Mouse (Mus musculus): Measurements from ENCODE around the gene Smug1.

Smug1 gene

DNA sequence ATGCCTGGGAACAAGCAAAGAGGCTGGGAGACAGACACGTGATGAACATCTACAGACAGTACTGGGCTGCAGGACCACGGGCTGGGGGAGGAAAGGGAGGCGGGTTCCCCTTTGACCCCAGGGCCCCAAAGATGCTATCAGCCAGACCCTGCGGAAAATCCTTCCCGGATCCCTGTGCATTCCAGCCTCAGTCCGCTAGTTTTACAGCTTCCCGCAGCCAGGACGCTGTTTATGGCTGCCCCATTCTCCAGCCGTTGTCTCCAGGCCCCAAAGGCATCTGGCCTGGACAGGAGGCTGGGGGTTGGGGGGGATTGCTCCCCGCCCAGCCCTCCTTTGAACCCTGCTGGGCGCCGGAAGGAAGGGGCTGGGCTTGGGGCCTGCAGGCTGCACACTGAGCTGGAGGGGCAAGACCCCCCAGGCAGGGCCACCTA lies 10.7 kb upstream of the Smug1 start:
- DNase-seq (ENCODE audit: low read depth, low spot score), result peak; percentile 71

DNA sequence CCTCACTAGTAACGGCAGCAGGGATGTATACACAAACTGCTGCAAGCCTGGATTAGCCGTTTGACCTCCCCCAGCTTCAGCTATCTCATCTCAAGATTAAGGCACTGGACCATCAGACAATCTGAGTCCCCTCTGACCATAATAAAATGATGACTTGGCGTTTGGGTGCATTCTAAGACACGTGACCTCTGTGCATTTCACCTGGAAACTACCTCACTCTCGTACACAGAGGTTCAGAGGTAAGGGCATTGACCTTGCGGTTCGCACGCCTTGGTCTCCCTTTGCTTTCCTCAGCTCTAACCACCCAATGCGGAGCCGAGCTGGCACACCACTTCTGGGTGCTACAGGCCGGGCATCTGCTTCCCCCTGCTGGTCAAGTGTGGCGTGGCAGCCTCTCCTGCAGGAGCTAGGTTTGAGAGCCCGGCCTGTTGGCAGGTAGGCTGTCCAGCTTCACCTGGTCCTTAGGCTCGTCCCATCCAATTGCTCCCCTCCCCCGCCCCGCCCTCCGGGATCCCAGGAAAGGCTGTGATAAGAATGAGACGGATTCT lies 10.1 kb upstream of the Smug1 start:
- peak; percentile 85 for DNase-seq (ENCODE audit: low read depth, low spot score)

DNA sequence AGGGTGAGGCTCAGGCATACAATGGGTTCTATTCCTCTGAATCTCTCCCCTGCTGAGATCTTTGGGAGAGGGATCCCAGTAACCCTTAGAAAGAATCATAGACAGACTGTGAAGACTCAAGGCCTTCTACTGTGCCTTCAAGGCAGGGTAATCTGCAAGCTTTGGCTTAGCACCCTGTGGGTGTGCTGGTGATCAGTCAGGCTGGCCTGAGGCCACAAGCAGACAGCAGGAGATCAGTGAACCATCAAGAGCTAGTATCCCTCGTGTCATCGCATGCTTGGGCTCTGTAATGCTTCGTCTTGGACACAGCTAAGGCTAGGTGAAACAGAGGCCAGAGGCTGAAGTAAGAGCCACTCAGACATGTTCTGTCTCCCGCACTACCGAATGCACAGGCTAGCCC lies 6.4 kb upstream of the Smug1 start:
- no peak for DNase-seq (ENCODE audit: low read depth, low spot score)

DNA sequence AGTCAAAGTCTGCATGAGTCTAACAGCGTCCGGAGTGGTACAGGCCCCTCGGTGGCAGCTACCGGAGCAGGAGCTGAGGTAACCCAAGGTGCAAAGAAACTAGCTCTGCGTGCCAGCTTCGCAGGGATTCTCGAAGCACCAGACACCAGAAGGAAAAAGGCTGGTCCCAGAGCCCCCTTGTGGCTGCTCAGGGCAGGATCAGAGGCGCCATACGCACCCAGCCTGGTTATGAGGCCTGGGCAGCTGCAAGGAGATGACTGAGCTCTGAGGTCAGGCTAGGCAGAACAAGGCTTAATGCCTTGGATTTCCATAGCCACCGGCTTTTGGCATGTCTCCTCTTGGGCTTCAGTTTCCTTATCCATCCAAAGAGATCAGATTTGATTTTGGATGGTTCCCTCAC lies 5.6 kb upstream of the Smug1 start:
- DNase-seq (ENCODE audit: low read depth, low spot score), result peak; percentile 65

DNA sequence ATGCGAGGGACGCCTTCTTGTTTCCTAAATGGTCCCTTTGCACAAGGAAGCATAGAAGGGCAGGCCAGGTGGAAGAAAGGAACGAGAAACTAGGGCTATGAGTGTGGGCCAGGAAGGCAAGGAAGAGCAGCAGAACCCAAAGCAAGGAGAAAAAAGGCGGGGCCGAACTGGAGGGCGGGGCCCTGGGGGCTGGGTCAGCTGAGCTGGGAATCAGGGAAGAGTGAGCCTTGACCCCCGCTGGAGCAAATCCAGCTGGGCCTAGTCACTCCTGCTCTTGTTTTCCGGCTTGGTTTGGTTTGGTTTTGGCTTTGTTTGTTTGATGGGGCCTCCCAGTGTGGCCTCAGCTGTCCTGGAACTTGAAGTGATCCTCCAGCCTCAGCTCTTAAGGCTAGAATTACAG lies 4.4 kb upstream of the Smug1 start:
- peak; percentile 71 for DNase-seq (ENCODE audit: low read depth, low spot score)

DNA sequence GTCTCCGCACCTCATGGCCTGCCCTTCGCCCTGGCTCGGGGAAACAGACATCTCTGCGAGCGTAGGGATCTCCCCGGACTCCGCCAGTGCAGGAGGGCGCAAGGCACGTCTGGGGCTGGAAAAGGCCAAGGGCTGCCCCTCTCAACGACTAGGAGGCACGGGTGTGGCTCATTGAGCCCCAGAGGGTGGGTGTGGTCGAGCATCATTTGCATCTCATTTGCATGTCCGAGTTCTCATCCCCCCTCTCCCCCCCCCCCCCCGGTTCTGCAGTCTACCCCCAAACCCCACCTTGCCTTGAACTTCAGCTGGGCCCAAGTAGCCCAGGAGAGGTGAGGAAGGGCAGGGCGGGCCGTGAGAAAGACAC lies 3.4 kb upstream of the Smug1 start:
- DNase-seq (ENCODE audit: low read depth, low spot score), result no peak

DNA sequence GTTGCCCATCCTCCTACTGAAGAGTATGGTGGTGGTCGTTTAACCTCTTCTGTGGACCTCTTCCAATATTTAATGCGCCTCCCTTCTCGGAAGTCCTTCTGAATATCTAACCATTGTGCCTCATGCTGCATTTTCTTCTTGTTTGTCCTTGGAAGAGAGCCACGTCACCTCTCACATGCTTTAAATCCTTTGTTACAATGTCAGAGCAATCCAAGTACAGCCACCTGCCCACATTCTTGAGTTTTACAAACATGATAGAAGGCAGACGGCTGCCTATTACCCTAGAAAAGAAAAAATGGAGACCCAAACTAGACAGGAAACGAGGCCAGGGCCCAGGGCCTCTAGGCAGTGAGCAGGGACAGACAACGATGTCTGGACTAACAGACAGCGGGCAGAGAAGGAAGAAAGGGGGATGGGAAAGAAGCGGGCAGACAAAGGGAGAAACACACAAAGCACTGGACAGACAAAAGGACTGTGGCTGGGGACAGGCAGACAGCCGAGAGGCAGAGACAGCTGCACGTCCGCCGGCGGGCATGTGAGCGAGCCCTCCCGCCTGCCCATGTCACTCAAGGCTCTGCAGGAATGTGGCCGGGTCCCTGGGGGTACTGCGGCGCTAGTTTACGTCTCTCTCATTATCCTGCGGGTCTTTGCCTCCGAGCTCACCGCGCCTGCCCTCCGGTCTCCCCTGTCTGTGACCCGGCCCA lies 2.9 kb upstream of the Smug1 start:
- no peak for DNase-seq (ENCODE audit: low read depth, low spot score)

DNA sequence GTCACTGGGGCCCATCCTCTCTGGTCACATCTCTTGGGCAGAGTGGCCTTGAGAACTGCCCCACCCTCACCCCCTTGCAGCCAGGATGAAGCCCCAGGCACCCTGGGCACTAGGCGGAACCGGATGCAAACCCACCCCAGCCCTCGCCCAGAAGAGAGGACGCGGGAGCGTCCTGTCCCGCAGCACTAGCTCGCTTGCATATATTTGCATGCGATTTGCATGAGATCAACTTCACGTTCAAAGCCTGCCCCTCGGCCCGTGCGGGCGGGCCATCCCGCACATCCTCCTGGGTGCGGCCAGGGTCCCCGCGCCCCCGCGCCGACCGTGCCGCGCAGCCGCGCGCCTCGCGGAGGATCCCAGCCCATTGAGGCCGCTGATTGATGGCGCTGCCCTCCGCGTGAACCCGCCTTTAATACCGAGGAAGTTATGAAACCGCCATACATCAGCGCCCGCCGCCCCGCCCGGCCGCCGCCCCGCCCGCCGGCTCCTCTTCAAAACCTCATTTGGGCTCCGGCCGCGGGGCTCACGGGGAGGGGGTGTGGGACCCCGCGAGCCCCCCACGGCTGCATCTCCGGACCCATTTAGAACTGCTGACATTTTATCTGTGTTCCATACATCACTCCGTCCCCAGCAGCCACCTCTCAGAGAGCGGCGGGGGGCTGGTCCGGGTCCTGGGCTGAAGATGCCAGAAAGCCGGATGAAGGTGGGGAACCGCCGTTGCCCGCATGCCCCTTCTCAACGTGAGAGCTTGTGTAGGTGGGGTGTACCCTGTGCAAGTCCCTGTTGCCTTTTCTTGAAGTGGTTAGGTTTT lies 2.1 kb upstream of the Smug1 start:
- no peak for DNase-seq (ENCODE audit: low read depth, low spot score)

DNA sequence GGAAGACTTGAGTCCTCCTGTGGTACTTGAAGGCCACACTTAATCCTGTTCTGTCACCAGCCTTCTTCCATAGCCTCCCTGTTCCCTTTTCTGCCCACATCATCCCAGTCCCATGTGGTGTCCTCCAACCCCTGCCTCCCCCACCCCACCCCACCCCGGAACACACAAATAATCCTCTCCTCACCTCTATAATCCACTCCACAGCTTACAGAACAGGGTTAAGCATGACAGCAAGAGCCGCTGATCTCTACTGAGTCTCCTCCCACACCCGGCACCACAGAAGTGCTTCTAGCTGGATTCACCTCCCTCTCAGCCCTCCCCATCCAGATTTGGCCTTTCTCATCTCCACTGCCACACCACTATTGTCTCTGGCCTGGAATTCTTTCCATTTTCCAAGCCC lies 894 bp upstream of the Smug1 start:
- DNase-seq (ENCODE audit: low read depth, low spot score), result no peak

DNA sequence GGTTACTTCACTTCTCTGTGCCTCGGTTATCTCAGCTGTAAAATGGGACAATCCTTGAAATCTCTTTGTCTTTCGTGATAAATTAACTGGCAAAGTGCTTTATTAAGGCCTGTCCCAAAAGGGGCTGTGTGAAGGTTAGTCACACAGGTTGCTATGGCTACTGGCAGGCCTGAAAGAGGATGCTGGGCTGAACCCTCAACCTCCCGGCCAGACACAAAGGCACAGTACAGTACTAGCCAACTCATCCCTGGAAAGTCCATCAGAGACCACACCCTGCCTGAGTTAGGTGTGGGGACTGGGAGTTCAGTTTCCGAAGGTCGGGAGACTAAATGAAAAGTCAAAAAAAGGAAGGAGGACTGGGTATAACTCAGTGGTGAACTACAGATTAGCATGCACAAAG lies 968 bp downstream of the Smug1 start:
- peak; percentile 47 for DNase-seq (ENCODE audit: low read depth, low spot score)

DNA sequence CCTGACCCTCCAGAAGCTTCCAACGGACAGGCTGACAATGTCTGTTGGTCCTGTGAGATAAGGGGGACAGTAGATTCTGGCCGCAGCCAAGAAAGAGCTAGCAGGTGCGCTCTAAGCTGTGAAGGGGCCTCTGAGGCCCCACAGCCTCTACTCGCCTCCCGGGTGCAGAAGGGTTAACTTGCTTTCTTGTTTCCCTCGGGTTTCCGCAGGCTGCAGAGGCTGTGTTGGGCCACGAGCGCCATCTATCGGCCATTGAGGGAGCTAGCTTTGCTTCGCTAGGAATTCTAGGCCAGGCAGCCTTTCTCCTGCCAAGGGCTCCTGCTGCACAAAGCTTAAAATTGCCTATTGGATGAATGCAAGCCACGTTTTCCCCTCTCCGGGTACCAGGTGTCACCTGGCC lies 1.5 kb downstream of the Smug1 start:
- peak; percentile 92 for DNase-seq (ENCODE audit: low read depth, low spot score)

DNA sequence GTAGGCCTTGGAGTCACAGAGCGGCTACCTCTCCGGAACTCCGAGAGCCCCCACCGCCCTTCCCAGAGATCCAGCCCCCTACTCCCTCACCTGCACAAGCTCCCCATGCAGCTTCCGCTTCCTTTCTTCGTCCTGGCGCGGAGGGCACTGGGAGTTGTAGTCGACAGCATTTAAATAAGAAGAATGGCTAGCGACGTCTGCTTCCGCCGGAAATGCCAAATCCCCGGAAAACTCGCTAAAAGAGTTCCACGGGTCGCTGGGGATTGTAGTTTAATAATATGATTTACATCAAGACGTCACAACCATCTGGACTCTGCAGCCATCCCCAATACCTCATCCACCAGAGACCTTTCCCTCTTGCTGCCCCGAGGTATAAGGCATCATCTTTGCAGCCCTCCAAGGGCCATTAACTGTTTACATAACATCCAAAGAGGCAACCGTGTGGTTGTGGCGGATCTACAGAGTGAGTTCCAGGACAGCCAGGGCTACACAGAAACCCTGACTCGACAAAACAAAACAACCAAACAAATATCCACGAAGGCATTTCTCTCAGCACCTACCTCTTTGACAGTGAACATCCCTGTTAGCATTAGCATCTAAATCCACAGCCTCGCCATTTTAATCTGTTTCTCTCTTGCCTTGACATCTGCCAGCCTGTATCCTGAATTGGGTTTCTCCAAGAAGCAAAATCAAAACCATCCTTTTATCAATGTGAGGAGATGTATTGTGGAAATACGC lies 3.5 kb downstream of the Smug1 start:
- DNase-seq (ENCODE audit: low read depth, low spot score), result peak; percentile 98

DNA sequence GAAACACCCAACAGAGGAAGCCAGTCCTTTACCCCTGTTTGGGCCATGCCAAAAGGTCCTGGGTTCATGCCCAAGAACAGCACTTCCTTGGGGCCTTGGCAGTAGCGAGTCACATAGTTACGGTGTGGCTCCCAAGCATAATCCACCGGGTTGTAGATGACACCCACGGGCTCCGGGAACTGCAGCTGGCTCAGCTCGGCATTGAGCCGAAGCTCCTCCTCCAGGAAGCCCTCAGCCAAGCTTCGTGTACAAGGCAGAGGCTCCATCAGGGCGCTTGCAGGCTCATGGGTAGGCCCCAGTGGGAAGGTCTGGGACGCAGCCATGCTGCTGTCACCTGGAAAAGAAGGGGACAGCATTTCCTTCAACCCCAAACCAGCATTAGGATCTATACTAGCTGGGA lies 9.3 kb downstream of the Smug1 start:
- DNase-seq (ENCODE audit: low read depth, low spot score), result no peak

DNA sequence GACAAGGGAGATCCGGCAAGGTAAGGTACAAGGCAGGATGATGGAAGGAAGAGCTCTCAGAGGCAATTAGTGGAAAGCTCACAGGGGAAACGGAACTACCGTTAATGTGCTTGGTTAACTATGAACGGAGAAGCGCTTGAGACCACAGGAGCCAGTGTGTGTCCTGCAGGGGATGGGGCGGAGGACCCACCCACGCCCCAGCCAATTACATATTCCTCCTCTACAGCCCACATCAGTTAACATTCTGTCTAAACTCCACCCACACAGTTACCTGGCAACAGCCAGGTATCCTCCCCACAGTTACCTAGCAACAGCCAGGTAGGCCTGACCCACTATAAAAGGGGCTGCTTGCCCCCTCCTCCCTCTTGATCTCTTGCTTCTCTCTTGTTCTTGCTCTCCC lies 10.0 kb downstream of the Smug1 start:
- peak; percentile 79 for DNase-seq (ENCODE audit: low read depth, low spot score)

DNA sequence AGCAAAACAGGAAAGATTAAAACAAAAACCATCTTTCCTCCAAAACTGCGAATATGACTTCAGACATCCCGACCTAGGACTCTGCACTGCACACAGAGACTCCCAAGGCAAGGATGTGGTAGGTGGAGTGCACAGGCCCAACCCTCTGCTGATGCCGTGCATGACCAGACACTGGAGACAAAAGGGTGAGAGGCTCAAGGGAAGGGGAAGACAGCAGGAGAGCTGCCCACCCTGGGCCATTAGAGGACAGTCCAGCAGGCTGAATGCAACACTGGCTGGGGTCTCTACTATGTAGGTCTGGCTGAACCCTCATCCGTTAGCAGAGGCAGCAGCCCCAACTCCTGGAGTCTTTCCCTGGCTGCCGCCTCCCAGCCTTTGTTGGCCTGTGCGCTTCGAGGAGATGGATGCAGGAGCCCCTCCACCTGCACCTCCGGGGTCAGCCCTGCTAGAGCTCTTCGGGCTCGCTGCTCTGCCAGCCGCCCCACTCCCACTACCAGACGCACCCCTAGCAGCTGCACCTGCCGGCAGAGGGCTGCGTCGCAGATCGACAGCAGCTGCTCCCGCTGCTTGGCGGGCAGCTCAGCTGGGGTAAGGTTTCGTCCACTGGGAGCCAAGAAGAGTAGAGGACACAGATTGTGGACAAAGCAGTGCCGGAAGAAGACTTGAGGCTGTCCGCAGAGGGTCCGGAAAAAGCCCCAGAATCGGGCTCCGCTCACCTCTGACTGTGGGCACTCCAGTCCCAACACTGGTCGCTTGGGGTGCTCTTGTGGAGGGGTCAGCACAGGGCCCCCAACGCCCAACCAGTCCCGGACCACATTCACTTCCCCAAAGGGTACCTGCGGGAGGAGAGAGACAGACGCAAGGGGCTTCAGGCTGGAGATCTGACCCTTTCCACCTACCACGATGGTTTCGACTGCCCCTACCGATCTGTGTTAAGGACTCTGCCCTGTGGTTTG lies 11.2 kb downstream of the Smug1 start:
- DNase-seq (ENCODE audit: low read depth, low spot score), result no peak

DNA sequence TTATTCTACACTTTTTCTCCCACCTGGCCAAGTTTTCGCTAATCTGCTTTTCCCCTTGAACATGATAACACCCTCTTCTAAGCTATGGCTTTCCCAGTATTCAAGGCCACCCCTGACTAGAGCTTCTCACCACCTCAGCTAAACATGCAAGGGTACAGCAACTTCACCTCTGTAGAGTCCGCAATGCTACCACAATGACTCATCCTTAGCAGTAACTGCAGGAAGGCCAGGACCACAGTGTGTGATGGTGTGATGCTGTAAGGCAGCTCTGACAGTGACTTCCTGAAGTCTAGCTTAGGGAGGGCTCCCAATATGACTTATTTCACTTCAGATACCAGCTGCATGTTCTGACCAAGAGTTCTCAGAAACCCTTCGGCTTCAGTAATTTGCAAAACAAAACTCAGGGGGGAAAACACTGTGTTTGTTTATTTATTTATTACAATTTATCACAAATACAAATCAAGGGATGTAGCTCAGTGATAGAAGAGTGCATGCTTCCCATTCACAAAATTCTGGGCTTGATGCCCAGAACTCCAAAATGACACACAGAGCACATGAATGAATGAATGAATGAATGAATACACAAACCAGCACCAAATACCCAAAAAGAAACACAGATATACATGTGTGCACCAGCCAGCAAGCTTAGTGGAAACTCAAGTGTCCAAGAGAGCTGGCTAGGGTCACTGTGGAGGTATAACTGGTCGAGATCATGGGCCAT lies 13.8 kb downstream of the Smug1 start:
- no peak for DNase-seq (ENCODE audit: low read depth, low spot score)

DNA sequence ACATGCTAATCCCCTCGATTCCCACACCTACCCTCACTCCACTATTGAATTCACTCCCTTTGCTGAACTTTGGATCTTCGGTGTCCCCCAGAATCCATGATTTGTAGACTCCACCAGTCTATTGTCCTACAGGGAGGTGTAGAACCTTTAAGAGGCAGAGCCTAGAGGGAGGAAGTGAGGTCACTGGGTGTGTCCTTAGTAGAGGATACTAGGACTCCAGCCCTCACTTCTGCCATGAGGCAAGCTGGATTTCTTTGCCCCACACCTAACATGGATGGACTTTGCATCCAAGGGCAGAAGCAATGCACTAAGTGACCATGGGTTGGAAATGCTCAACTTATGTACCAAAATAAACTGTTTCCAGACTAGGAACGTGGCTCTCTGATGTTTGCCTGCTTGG lies 14.5 kb downstream of the Smug1 start:
- no peak for DNase-seq (ENCODE audit: low read depth, low spot score)

DNA sequence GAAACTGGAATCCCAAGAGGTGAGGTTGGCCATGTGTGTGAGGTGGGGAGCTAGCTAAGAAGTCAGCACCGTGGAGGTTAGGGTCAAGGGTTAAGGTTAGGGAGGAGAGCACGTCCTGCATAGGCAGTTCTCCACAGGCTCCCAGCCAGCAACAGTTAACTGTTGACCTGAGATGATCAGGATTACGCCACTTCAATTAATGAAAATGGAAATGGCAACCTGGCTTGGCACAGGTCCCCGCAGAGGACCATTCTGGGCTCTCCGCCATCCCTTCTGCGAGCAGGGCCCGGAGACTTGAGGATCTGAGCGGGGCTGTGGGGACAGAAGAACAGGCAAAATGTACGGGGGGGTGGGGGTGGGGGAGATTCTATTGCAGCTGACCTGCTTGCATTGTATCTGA lies 19.1 kb downstream of the Smug1 start:
- no peak for DNase-seq (ENCODE audit: low read depth, low spot score)

DNA sequence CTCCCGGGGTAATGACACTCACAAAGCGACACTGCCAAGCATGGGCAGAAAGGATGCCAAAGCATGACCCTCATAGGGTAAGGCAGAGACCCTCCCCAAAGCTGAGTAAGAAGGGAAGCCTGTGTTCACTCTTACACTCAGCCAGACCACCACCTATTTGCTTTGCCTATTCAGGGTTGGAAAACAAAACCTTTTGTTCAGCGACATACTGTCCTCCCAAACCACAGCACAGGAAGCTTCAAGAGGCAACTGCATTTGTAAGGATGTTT lies 19.5 kb downstream of the Smug1 start:
- DNase-seq (ENCODE audit: low read depth, low spot score), result no peak

DNA sequence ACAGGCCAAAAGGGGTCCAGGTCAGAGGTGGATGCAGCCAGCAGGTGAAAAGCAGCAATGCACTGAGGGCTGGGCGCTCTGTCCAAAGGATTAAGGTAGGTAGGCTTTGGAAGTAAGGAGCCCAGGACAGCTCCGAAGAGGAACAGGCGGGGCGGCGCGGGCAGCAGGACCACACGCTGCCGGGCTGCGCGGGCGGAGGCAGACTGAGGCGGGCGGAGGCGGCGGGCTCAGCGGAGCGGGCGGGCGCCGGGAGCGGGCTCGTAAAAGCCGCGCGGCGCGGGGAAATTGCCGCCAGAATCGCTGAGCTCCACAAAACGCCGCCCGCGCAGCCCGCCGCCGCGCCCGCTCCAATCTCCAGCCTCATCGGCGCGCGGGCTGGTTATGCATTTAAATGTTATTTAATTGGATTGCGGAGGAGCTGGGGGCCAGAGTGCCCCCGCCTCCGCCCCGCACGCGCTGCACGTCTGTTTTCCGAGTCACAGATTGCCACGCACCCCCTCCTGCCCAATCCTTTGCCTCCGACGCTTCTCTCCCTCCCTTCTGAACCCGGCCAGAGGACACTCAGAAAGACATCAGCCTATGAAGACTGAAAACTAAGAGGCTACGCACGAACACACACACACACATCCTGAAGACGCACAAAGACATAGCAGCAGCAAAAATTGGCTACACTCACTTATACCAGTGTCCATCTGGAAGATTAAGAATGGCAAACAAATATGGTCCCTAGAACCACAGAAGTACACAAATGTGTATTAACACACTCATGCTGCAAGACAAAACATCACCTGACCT lies 20.1 kb downstream of the Smug1 start:
- peak; percentile 46 for DNase-seq (ENCODE audit: low read depth, low spot score)

Measured in R1 (cell line).